In genomic region chr4:123053179-123053578, GRCm38 (mm10) we compare ENCODE assay signal across 11 mouse cellular contexts. TPM values are rescaled to one million over a fixed set of nuclear protein-coding genes. Genes with fewer than 3 reads are reported as not detected.
A peak's percentile ranks its signal among the peaks of the same experiment; 100 is the strongest.
DNase-seq lines count a peak whose midpoint lies in the region; ATAC-seq and TF ChIP-seq lines count a peak whose summit lies in the region.
"Had no signal": no experiment of that assay in that cellular context is flagged by ENCODE, and none has a peak within 500 bp of the region (broad histone marks: within the 10 kb centered on the region; RNA-seq: fewer than 3 reads in every experiment).

No protein-coding gene starts in this region.

- no peak overlapping the region for H3K4me2 ChIP-seq in forebrain, embryonic 15.5 days (replicated peaks)
- H3K4me2 ChIP-seq in midbrain, postnatal 0 days (ENCODE audit: low read depth, low read length, poor library complexity, severe bottlenecking) = no peak overlapping the region
- no peak overlapping the region for H3K4me2 ChIP-seq in heart, embryonic 11.5 days
- H3K4me2 ChIP-seq: limb, embryonic 12.5 days had no signal

- 22% methylated on average over 11 of the region's 11 CpGs for WGBS in forebrain, embryonic 15.5 days
- 30% methylated on average over 11 of the region's 11 CpGs for WGBS in midbrain, postnatal 0 days
- 85% methylated on average over 11 of the region's 11 CpGs for WGBS in heart, embryonic 11.5 days (ENCODE audit: insufficient replicate concordance)

- DNase-seq in layer of hippocampus, adult 9-11 months = peak; percentile 80
- DNase-seq in midbrain, postnatal 0 days (ENCODE audit: low spot score) = peak; percentile 80
- no peak for DNase-seq in kidney, postnatal 10 days
- DNase-seq in kidney, adult 9 months = no peak
- DNase-seq: thymus, postnatal 25 days had no signal

- no peak overlapping the region for H3K9ac ChIP-seq in forebrain, embryonic 15.5 days (replicated peaks)
- H3K9ac ChIP-seq in midbrain, postnatal 0 days (replicated peaks; ENCODE audit: low read length, poor library complexity, severe bottlenecking) = no peak overlapping the region
- no peak overlapping the region for H3K9ac ChIP-seq in heart, embryonic 11.5 days (ENCODE audit: low read depth, low read length)
- H3K9ac ChIP-seq: limb, embryonic 12.5 days had no signal

- peak overlapping the region; percentile 87 for H3K27ac ChIP-seq in forebrain, embryonic 15.5 days (replicated peaks)
- peak overlapping the region; percentile 26; the same call in 1 of the 2 replicates for H3K27ac ChIP-seq in midbrain, postnatal 0 days (ENCODE audit: low read depth, low read length)
- no peak overlapping the region for H3K27ac ChIP-seq in heart, embryonic 11.5 days (ENCODE audit: low read depth, low read length)
- H3K27ac ChIP-seq: limb, embryonic 12.5 days had no signal

- ATAC-seq in cerebellum, adult (ENCODE audit: insufficient number of reproducible peaks, low FRiP score, low TSS enrichment) = peak; percentile 94
- ATAC-seq in forebrain, embryonic 15.5 days (replicated peaks) = peak; percentile 79
- no peak for ATAC-seq in midbrain, postnatal 0 days (ENCODE audit: low FRiP score)
- no peak for ATAC-seq in heart, embryonic 11.5 days (replicated peaks; ENCODE audit: insufficient number of reproducible peaks, low FRiP score, low TSS enrichment)
- no peak for ATAC-seq in CD4-positive, CD25-positive, alpha-beta regulatory T cell, adult 4 months

- no peaks in the 10 kb centered on the region for H3K27me3 ChIP-seq in forebrain, embryonic 15.5 days
- no peaks in the 10 kb centered on the region for H3K27me3 ChIP-seq in midbrain, postnatal 0 days (ENCODE audit: insufficient read depth, low read length)
- peaks cover 8% of the 10 kb centered on the region for H3K27me3 ChIP-seq in heart, embryonic 11.5 days (ENCODE audit: control insufficient read depth, insufficient read depth, low read length)
- H3K27me3 ChIP-seq: limb, embryonic 12.5 days had no signal

- H3K36me3 ChIP-seq in forebrain, embryonic 15.5 days = peaks cover 61% of the 10 kb centered on the region
- H3K36me3 ChIP-seq in midbrain, postnatal 0 days (ENCODE audit: insufficient read depth, low read length) = peaks cover 42% of the 10 kb centered on the region
- peaks cover 18% of the 10 kb centered on the region for H3K36me3 ChIP-seq in heart, embryonic 11.5 days (ENCODE audit: control insufficient read depth, insufficient read depth, low read length)

- H3K9me3 ChIP-seq in forebrain, embryonic 15.5 days = no peaks in the 10 kb centered on the region
- no peaks in the 10 kb centered on the region for H3K9me3 ChIP-seq in midbrain, postnatal 0 days (ENCODE audit: low read length)
- no peaks in the 10 kb centered on the region for H3K9me3 ChIP-seq in heart, embryonic 11.5 days (replicated peaks; ENCODE audit: control insufficient read depth, low read length)
- H3K9me3 ChIP-seq: limb, embryonic 12.5 days had no signal

- H3K4me1 ChIP-seq in forebrain, embryonic 15.5 days = peaks cover 48% of the 10 kb centered on the region
- H3K4me1 ChIP-seq in midbrain, postnatal 0 days (ENCODE audit: insufficient read depth, low read length) = no peaks in the 10 kb centered on the region
- peaks cover 24% of the 10 kb centered on the region for H3K4me1 ChIP-seq in heart, embryonic 11.5 days (ENCODE audit: control insufficient read depth, insufficient read depth, low read length)

- TF ChIP-seq CTCF in midbrain, postnatal 0 days (IDR thresholded peaks at IDR 0.05) = peak; percentile 26

- H3K4me3 ChIP-seq in forebrain, embryonic 15.5 days = no peak overlapping the region
- H3K4me3 ChIP-seq in midbrain, postnatal 0 days (ENCODE audit: low read depth, low read length) = no peak overlapping the region
- H3K4me3 ChIP-seq in heart, embryonic 11.5 days (ENCODE audit: low read depth, low read length) = no peak overlapping the region
- H3K4me3 ChIP-seq: limb, embryonic 12.5 days; myocyte had no signal

RNA-seq across cellular contexts. Expression of gene Trit1, which starts 36.8 kb away (rescaled TPM):
- 31.6 and 33.5 TPM in 2 replicates for polyA plus RNA-seq in forebrain, embryonic 15.5 days (2015; fragmentation: Nextera tagmentation; extraction: Ambion mirVana)
- total RNA-seq in midbrain, postnatal 0 days (2014; rRNA removed) = 16.2 and 19.7 TPM in 2 replicates
- polyA plus RNA-seq in midbrain, postnatal 0 days (2015; fragmentation: Nextera tagmentation; extraction: Ambion mirVana) = 17.3 and 18.5 TPM in 2 replicates
- 13.6 and 14.4 TPM in 2 replicates for polyA plus RNA-seq in heart, embryonic 11.5 days (2014; fragmentation: Nextera tagmentation; extraction: Ambion mirVana)
- polyA plus RNA-seq in CD4-positive, CD25-positive, alpha-beta regulatory T cell, adult 4 months (2017; shearing (Covaris generic)) = 10 to 100 TPM; 16.0 to 21.2 TPM

RNA-seq across cellular contexts. Expression of gene Bmp8b, which starts 51.8 kb away (rescaled TPM):
- polyA plus RNA-seq in forebrain, embryonic 15.5 days (2015; fragmentation: Nextera tagmentation; extraction: Ambion mirVana) = 0.23 TPM in 1 of 2 replicates, not detected in the other
- total RNA-seq in midbrain, postnatal 0 days (2014; rRNA removed) = 0.42 and 1.5 TPM in 2 replicates
- 0.45 and 0.56 TPM in 2 replicates for polyA plus RNA-seq in midbrain, postnatal 0 days (2015; fragmentation: Nextera tagmentation; extraction: Ambion mirVana)
- polyA plus RNA-seq in heart, embryonic 11.5 days (2014; fragmentation: Nextera tagmentation; extraction: Ambion mirVana) = not detected in 2 replicates
- under 1 TPM in 1 of 2 experiments, not detected in 1; 0.28 TPM for polyA plus RNA-seq in CD4-positive, CD25-positive, alpha-beta regulatory T cell, adult 4 months (2017; shearing (Covaris generic))

RNA-seq across cellular contexts. Expression of gene Mycl, which starts 57.7 kb away (rescaled TPM):
- polyA plus RNA-seq in forebrain, embryonic 15.5 days (2015; fragmentation: Nextera tagmentation; extraction: Ambion mirVana) = 88.8 and 91.3 TPM in 2 replicates
- 75.7 and 77.3 TPM in 2 replicates for total RNA-seq in midbrain, postnatal 0 days (2014; rRNA removed)
- polyA plus RNA-seq in midbrain, postnatal 0 days (2015; fragmentation: Nextera tagmentation; extraction: Ambion mirVana) = 37.6 and 42.2 TPM in 2 replicates
- 1.8 and 2.1 TPM in 2 replicates for polyA plus RNA-seq in heart, embryonic 11.5 days (2014; fragmentation: Nextera tagmentation; extraction: Ambion mirVana)
- polyA plus RNA-seq in CD4-positive, CD25-positive, alpha-beta regulatory T cell, adult 4 months (2017; shearing (Covaris generic)) = not detected

Comparison
In these comparisons a context has a peak if more than half of its experiments do, and no peak if none do; other contexts are left out.
1. ATAC-seq: peak in cerebellum, adult (single experiment) and forebrain, embryonic 15.5 days (single experiment); none in midbrain, postnatal 0 days (single experiment), heart, embryonic 11.5 days (single experiment) and CD4-positive, CD25-positive, alpha-beta regulatory T cell, adult 4 months (single experiment).
2. DNase-seq: peak in layer of hippocampus, adult 9-11 months (single experiment) and midbrain, postnatal 0 days (single experiment); none in kidney, postnatal 10 days (single experiment) and kidney, adult 9 months (single experiment).
3. RNA of gene Mycl, which starts 57.7 kb away (polyA plus RNA-seq): 88.8 to 91.3 TPM in forebrain, embryonic 15.5 days and 37.6 to 42.2 TPM in midbrain, postnatal 0 days; 1.8 to 2.1 TPM in heart, embryonic 11.5 days and not detected in CD4-positive, CD25-positive, alpha-beta regulatory T cell, adult 4 months; every median in the first group is over 10 times any median in the second.